Mouse (Mus musculus): Measurements from ENCODE around the gene Cblc.

Gene Cblc

GRCm38 (mm10) chr7:19796697-19797588 lies at the start of gene Cblc:
Gene Cblc (minus strand): TSS chr7:19796809.
- DNase-seq: no peak

- no peak for DNase-seq
Measured at GRCm38 (mm10) chr7:19844521-19845171, 48.0 kb upstream of the Cblc start.

- peak; percentile 36 for DNase-seq
Measured at GRCm38 (mm10) chr7:19843561-19843960, 47.0 kb upstream of the Cblc start.

- DNase-seq: no peak
Measured at GRCm38 (mm10) chr7:19842885-19843504, 46.4 kb upstream of the Cblc start.

GRCm38 (mm10) chr7:19841686-19842413 lies 45.2 kb upstream of the Cblc start:
- DNase-seq: no peak

GRCm38 (mm10) chr7:19840936-19841335 lies 44.3 kb upstream of the Cblc start:
- no peak for DNase-seq

- DNase-seq: no peak
Measured at GRCm38 (mm10) chr7:19840371-19840770, 43.8 kb upstream of the Cblc start.

- no peak for DNase-seq
Measured at GRCm38 (mm10) chr7:19836843-19837242, 40.2 kb upstream of the Cblc start.

GRCm38 (mm10) chr7:19834055-19834454 lies 37.4 kb upstream of the Cblc start:
- DNase-seq: no peak

GRCm38 (mm10) chr7:19831837-19832236 lies 35.2 kb upstream of the Cblc start:
- DNase-seq: peak; percentile 64

- peak; percentile 85 for DNase-seq
Measured at GRCm38 (mm10) chr7:19830682-19831156, 34.1 kb upstream of the Cblc start.

GRCm38 (mm10) chr7:19829694-19830093 lies 33.1 kb upstream of the Cblc start:
- DNase-seq: no peak

GRCm38 (mm10) chr7:19826756-19827155 lies 30.1 kb upstream of the Cblc start:
- no peak for DNase-seq

- peak; percentile 80 for DNase-seq
Measured at GRCm38 (mm10) chr7:19824182-19824973, 27.8 kb upstream of the Cblc start.

- DNase-seq: no peak
Measured at GRCm38 (mm10) chr7:19823256-19824181, 26.9 kb upstream of the Cblc start.

GRCm38 (mm10) chr7:19822604-19823058 lies 26.0 kb upstream of the Cblc start, which contains the start of gene Bcl3:
Gene Bcl3 (minus strand): TSS chr7:19822770.
- no peak for DNase-seq

GRCm38 (mm10) chr7:19822193-19822592 lies 25.6 kb upstream of the Cblc start:
- no peak for DNase-seq

- DNase-seq: no peak
Measured at GRCm38 (mm10) chr7:19821633-19822032, 25.0 kb upstream of the Cblc start.

- no peak for DNase-seq
Measured at GRCm38 (mm10) chr7:19820347-19821048, 23.9 kb upstream of the Cblc start.

GRCm38 (mm10) chr7:19818875-19819274 lies 22.3 kb upstream of the Cblc start:
- DNase-seq: no peak
